Mouse (Mus musculus) embryonic facial prominence, embryonic 10.5 days (tissue): Measurements from ENCODE around the gene Ahsa1. TPM values are rescaled to one million over a fixed set of nuclear protein-coding genes. Genes with fewer than 3 reads are reported as not detected.

ENCODE experiments used
- microRNA-seq: library from miRNA; unstranded; fragments of <30 nt; microRNA quantifications from one replicate; pipeline ENCODE4, GENCODE M21; 2017
- polyA plus RNA-seq: library from polyadenylated mRNA; unstranded; fragments of >200 nt; fragmentation: Nextera tagmentation; extraction: Ambion mirVana; gene quantifications from 2 replicates; pipeline ENCODE4 v1.2.1, GENCODE M21; 2016

The Ahsa1 gene
- polyA plus RNA-seq, 1 experiment from 2014 or later, result 294 TPM

Small RNA genes within 50 kb of the gene (microRNA-seq; reads per million reads assigned to microRNA genes)
- not detected for gene Gm47293

Other genes with a start within 250 kb of the Ahsa1 start
- 0.13 and 0.25 TPM in 2 replicates for gene Tmem63c, start 245.1 kb upstream of the Ahsa1 start, polyA plus RNA-seq
- 0.12 and 0.18 TPM in 2 replicates for gene Ngb, start 163.9 kb upstream of the Ahsa1 start, polyA plus RNA-seq
- 31.7 and 33.2 TPM in 2 replicates for gene Gstz1, start 119.3 kb upstream of the Ahsa1 start, polyA plus RNA-seq
- 14.3 and 14.9 TPM in 2 replicates for gene Pomt2, start 118.5 kb upstream of the Ahsa1 start, polyA plus RNA-seq
- gene Samd15, start 66.8 kb upstream of the Ahsa1 start, polyA plus RNA-seq, result 1.5 and 1.7 TPM in 2 replicates
- gene Tmed8, start 66.0 kb upstream of the Ahsa1 start, polyA plus RNA-seq, result 2.7 and 2.9 TPM in 2 replicates
- 1.0 and 1.5 TPM in 2 replicates for gene Noxred1, start 27.7 kb upstream of the Ahsa1 start, polyA plus RNA-seq
- 54.9 and 56.5 TPM in 2 replicates for gene Vipas39, start 223 bp upstream of the Ahsa1 start, polyA plus RNA-seq
- 1.00 and 1.3 TPM in 2 replicates for gene Ism2, start 33.2 kb downstream of the Ahsa1 start, polyA plus RNA-seq
- gene Sptlc2, start 121.9 kb downstream of the Ahsa1 start, polyA plus RNA-seq, result 58.5 and 61.8 TPM in 2 replicates
- 311 and 324 TPM in 2 replicates for gene Slirp, start 177.4 kb downstream of the Ahsa1 start, polyA plus RNA-seq
- 69.6 and 76.0 TPM in 2 replicates for gene Alkbh1, start 177.5 kb downstream of the Ahsa1 start, polyA plus RNA-seq
- gene Snw1, start 205.8 kb downstream of the Ahsa1 start, polyA plus RNA-seq, result 159 and 166 TPM in 2 replicates
- gene Gm5788, start 228.2 kb downstream of the Ahsa1 start, polyA plus RNA-seq, result not detected in 2 replicates
- gene Gm8300, start 247.8 kb downstream of the Ahsa1 start, polyA plus RNA-seq, result not detected in 2 replicates